In genomic region chrX:107402915-107403912, GRCm38 (mm10) we compare ENCODE assay signal across 9 mouse cellular contexts. TPM values are rescaled to one million over a fixed set of nuclear protein-coding genes. Genes with fewer than 3 reads are reported as not detected.
DNase-seq lines count a peak whose midpoint lies in the region; ATAC-seq and TF ChIP-seq lines count a peak whose summit lies in the region.
"Had no signal": no experiment of that assay in that cellular context is flagged by ENCODE, and none has a peak within 500 bp of the region (broad histone marks: within the 10 kb centered on the region; RNA-seq: fewer than 3 reads in every experiment).

Itm2a (minus strand) TSS chrX:107403376.

- peaks cover 2% of the 10 kb centered on the region; the same call in 1 of the 2 replicates for H3K27me3 ChIP-seq in hindbrain, embryonic 14.5 days (ENCODE audit: control insufficient read depth, insufficient read depth, low read length)
- peaks cover 36% of the 10 kb centered on the region for H3K27me3 ChIP-seq in midbrain, embryonic 10.5 days (ENCODE audit: low read depth, poor library complexity, severe bottlenecking)
- H3K27me3 ChIP-seq in small intestine, adult 2 months (ENCODE audit: control insufficient read depth, insufficient read depth, low read length) = no peaks in the 10 kb centered on the region
- H3K27me3 ChIP-seq: CH12.LX had no signal

- H3K4me3 ChIP-seq in hindbrain, embryonic 14.5 days (replicated peaks; ENCODE audit: low read length) = peak within 1 kb of the TSS; percentile 33
- peak within 1 kb of the TSS; percentile 61 for H3K4me3 ChIP-seq in midbrain, embryonic 10.5 days
- H3K4me3 ChIP-seq in small intestine, adult 2 months (ENCODE audit: low read depth, low read length) = peak within 1 kb of the TSS; percentile 63

- no peak for TF ChIP-seq POLR2A in brain, embryonic 14.5 days (IDR thresholded peaks at IDR 0.05; ENCODE audit: borderline replicate concordance, extremely low read depth, insufficient read depth, insufficient read length, poor library complexity, severe bottlenecking)
- TF ChIP-seq POLR2A in small intestine, adult 2 months (IDR thresholded peaks at IDR 0.05; ENCODE audit: low read depth, low read length) = no peak

- H3K27ac ChIP-seq in hindbrain, embryonic 14.5 days = no peak within 1 kb of the TSS
- peak within 1 kb of the TSS; percentile 69 for H3K27ac ChIP-seq in midbrain, embryonic 10.5 days (replicated peaks)
- no peak within 1 kb of the TSS for H3K27ac ChIP-seq in small intestine, adult 2 months (ENCODE audit: insufficient read depth, low read depth, low read length)

- intact Hi-C loops in left cerebral cortex, postnatal 36 days (cut with DNase I) = no loop called here

- peak within 1 kb of the TSS; percentile 61 for H3K4me2 ChIP-seq in hindbrain, embryonic 14.5 days (replicated peaks)

- ATAC-seq in hindbrain, embryonic 14.5 days (ENCODE audit: low FRiP score) = peak; percentile 92

- DNase-seq in cerebellum, postnatal 25 days = peak; percentile 13 to 33
- DNase-seq in cerebellum, adult 18-20 months = no peak
- DNase-seq in brain, embryonic 14.5 days (ENCODE audit: low read depth) = peak; percentile 81
- DNase-seq in gastrocnemius, adult 8-10 months (ENCODE audit: low spot score in 2 of 2) = peak in 1 of 2 experiments; percentile 13
- peak; percentile 29 for DNase-seq in hindbrain, embryonic 14.5 days (ENCODE audit: low spot score)
- DNase-seq in left cerebral cortex, postnatal 36 days (ENCODE audit: low spot score in 2 of 2) = peak; percentile 5 to 12
- DNase-seq in midbrain, embryonic 10.5 days (ENCODE audit: low spot score) = peak; percentile 59

- H3K4me1 ChIP-seq in hindbrain, embryonic 14.5 days (replicated peaks; ENCODE audit: control insufficient read depth, insufficient read depth, low read length) = no peaks in the 10 kb centered on the region
- H3K4me1 ChIP-seq in midbrain, embryonic 10.5 days = peaks cover 7% of the 10 kb centered on the region
- H3K4me1 ChIP-seq in small intestine, adult 2 months (ENCODE audit: control insufficient read depth, insufficient read depth, insufficient read length, low read length) = no peaks in the 10 kb centered on the region

- TF ChIP-seq CTCF in brain, embryonic 14.5 days (IDR thresholded peaks at IDR 0.05; ENCODE audit: borderline replicate concordance, extremely low read depth, insufficient read depth, insufficient read length) = no peak
- no peak for TF ChIP-seq CTCF in small intestine, adult 2 months (IDR thresholded peaks at IDR 0.05; ENCODE audit: extremely low read depth, insufficient read length, insufficient replicate concordance, low read depth, low read length)

- H3K9me3 ChIP-seq in hindbrain, embryonic 14.5 days (ENCODE audit: control insufficient read depth, low read length) = no peaks in the 10 kb centered on the region
- H3K9me3 ChIP-seq in midbrain, embryonic 10.5 days (replicated peaks) = no peaks in the 10 kb centered on the region

- H3K9ac ChIP-seq in hindbrain, embryonic 14.5 days = peak within 1 kb of the TSS; percentile 31

- H3K36me3 ChIP-seq in hindbrain, embryonic 14.5 days (replicated peaks; ENCODE audit: control insufficient read depth, insufficient read depth) = no peaks in the 10 kb centered on the region
- no peaks in the 10 kb centered on the region for H3K36me3 ChIP-seq in midbrain, embryonic 10.5 days
- H3K36me3 ChIP-seq in small intestine, adult 2 months (ENCODE audit: control insufficient read depth, insufficient read depth, low read length) = no peaks in the 10 kb centered on the region

- WGBS in hindbrain, embryonic 14.5 days = 17% methylated on average over 30 of the region's 30 CpGs
- 20% methylated on average over 27 of the region's 30 CpGs for WGBS in midbrain, embryonic 10.5 days
- WGBS in small intestine, adult 2 months = 10% methylated on average over 30 of the region's 30 CpGs

RNA-seq across cellular contexts. Expression of gene Itm2a, which starts in this region (rescaled TPM):
- 77.2 and 84.2 TPM in 2 replicates for polyA plus RNA-seq in brain, embryonic 14.5 days (2012; rRNA removed)
- total RNA-seq in gastrocnemius, adult 8-10 months (2022) = 10 to 100 TPM; 60.4 to 88.4 (median 70.7) TPM
- 177 and 178 TPM in 2 replicates for polyA plus RNA-seq in hindbrain, embryonic 14.5 days (2014; fragmentation: Nextera tagmentation; extraction: Ambion mirVana)
- total RNA-seq in left cerebral cortex, postnatal 36 days (2021) = 10 to 100 TPM; 49.8 to 50.8 TPM
- polyA plus RNA-seq in midbrain, embryonic 10.5 days (2016; fragmentation: Nextera tagmentation; extraction: Ambion mirVana) = 86.5 and 106 TPM in 2 replicates
- polyA plus RNA-seq in small intestine, adult 2 months (2012; rRNA removed) = 0.28 and 1.0 TPM in 2 replicates
- total RNA-seq: CH12.LX had no signal

Comparison
In these comparisons a context has a peak if more than half of its experiments do, and no peak if none do; other contexts are left out.
1. RNA of gene Itm2a (polyA plus RNA-seq): 177 to 178 TPM in hindbrain, embryonic 14.5 days, 86.5 to 106 TPM in midbrain, embryonic 10.5 days and 77.2 to 84.2 TPM in brain, embryonic 14.5 days; 0.28 to 1.0 TPM in small intestine, adult 2 months; every median in the first group is over 10 times any median in the second.
2. DNase-seq: peak in cerebellum, postnatal 25 days (2 of 2), brain, embryonic 14.5 days (single experiment), hindbrain, embryonic 14.5 days (single experiment), left cerebral cortex, postnatal 36 days (2 of 2) and midbrain, embryonic 10.5 days (single experiment); none in cerebellum, adult 18-20 months (0 of 2).
3. Peak in every context shown above with its lines, with median percentiles within 50 percentile points of each other: H3K4me3 ChIP-seq.